Mouse (Mus musculus) forebrain, embryonic 14.5 days (tissue): ENCODE measurements around the gene Chd3. TPM values are rescaled to one million over a fixed set of nuclear protein-coding genes. Genes with fewer than 3 reads are reported as not detected.

Experiments
- ATAC-seq: fragments of 200-750 bp; cut with Nextera tagmentation; 2 replicates; pipeline ENCODE4 v1.8.0; 2017; ENCODE audit warnings: mild to moderate bottlenecking, moderate library complexity
- DNase-seq: peaks from one replicate; pipeline ENCODE4 v3.0.0-alpha.2; 2015; ENCODE audit warnings: low spot score
- H3K27ac ChIP-seq: fragments of 300-500 bp; sonication (generic); 2 replicates; pipeline ENCODE4 v1.5.1; 2014; ENCODE audit warnings: low read depth, mild to moderate bottlenecking, control low read depth, low read length, moderate library complexity
- H3K27me3 ChIP-seq: fragments of 300-500 bp; sonication (generic); replicated peaks from 2 replicates; pipeline ENCODE4 v1.6.1; 2014; ENCODE audit warnings: low read length, control low read depth, mixed read lengths; ENCODE audit not compliant: control insufficient read depth, insufficient read depth
- H3K36me3 ChIP-seq: fragments of 300-500 bp; sonication (generic); 2 replicates; pipeline ENCODE4 v1.6.1; 2014; ENCODE audit warnings: low read length, control low read depth; ENCODE audit not compliant: control insufficient read depth, insufficient read depth
- H3K4me1 ChIP-seq: fragments of 300-500 bp; sonication (generic); 2 replicates; pipeline ENCODE4 v1.6.1; 2014; ENCODE audit warnings: antibody characterized with exemption, low read length, control low read depth; ENCODE audit not compliant: control insufficient read depth, insufficient read depth
- H3K4me2 ChIP-seq: fragments of 300-500 bp; sonication (generic); 2 replicates; pipeline ENCODE4 v1.6.1; 2014; ENCODE audit warnings: mild to moderate bottlenecking, control low read depth, low read length
- H3K4me3 ChIP-seq: fragments of 300-500 bp; sonication (generic); 2 replicates; pipeline ENCODE4 v1.5.1; 2014; ENCODE audit warnings: low read depth, low read length, control low read depth
- H3K9ac ChIP-seq: fragments of 300-500 bp; sonication (generic); 2 replicates; pipeline ENCODE4 v1.6.1; 2014; ENCODE audit warnings: mild to moderate bottlenecking, low read length, control low read depth, moderate library complexity
- H3K9me3 ChIP-seq: fragments of 300-500 bp; sonication (generic); replicated peaks from 2 replicates; pipeline ENCODE4 v1.6.1; 2016; ENCODE audit warnings: low read length, control low read depth, mixed read lengths; ENCODE audit not compliant: control insufficient read depth
- WGBS: fragments of 180-500 bp; shearing (Covaris S2); extraction: QIAGEN DNeasy Blood & Tissue Kit; methylation state at CpG from one replicate; pipeline ENCODE4 v1.1.7; 2014; 5-methylcytosine and 5-hydroxymethylcytosine counted together
- polyA plus RNA-seq: library from polyadenylated mRNA; unstranded; fragments of >200 nt; fragmentation: Nextera tagmentation; extraction: Ambion mirVana; gene quantifications from 2 replicates; pipeline ENCODE4 v1.2.1, GENCODE M21; 2014

Chd3 gene
- polyA plus RNA-seq, 1 experiment from 2014 or later: 70.3 TPM

- Histone ChIP-seq H3K36me3 (peaks cover 63% of the 10 kb centered on the region), H3K4me2 (peak overlapping the region; percentile 99), H3K9ac (peak overlapping the region; percentile 92), H3K27ac (peak overlapping the region; percentile 99), H3K9me3 (no peaks in the 10 kb centered on the region), H3K4me3 (peak overlapping the region; percentile 77), H3K27me3 (no peaks in the 10 kb centered on the region), H3K4me1 (peaks cover 26% of the 10 kb centered on the region)
- DNase-seq (peak; percentile 96), ATAC-seq (peak; percentile 71)
- WGBS: under 1% methylated on average over 33 of the region's 33 CpGs
Measured at GRCm38 (mm10) chr11:69408541-69409377, 39.6 kb upstream of the Chd3 start.

GRCm38 (mm10) chr11:69407724-69408004, 38.5 kb upstream of the Chd3 start:
- Histone ChIP-seq H3K27me3 (no peaks in the 10 kb centered on the region), H3K9ac (no peak overlapping the region), H3K36me3 (peaks cover 66% of the 10 kb centered on the region), H3K4me1 (peaks cover 15% of the 10 kb centered on the region), H3K4me3 (no peak overlapping the region), H3K4me2 (peak overlapping the region; percentile 99), H3K27ac (no peak overlapping the region), H3K9me3 (no peaks in the 10 kb centered on the region)
- DNase-seq (no peak), ATAC-seq (no peak)
- WGBS: 89% methylated on average over 4 of the region's 4 CpGs

- Histone ChIP-seq H3K36me3 (peaks cover 66% of the 10 kb centered on the region), H3K9me3 (no peaks in the 10 kb centered on the region), H3K4me1 (peaks cover 9% of the 10 kb centered on the region), H3K4me2 (no peak overlapping the region), H3K27me3 (no peaks in the 10 kb centered on the region), H3K27ac (no peak overlapping the region), H3K9ac (no peak overlapping the region), H3K4me3 (no peak overlapping the region)
- WGBS: 87% methylated on average over 16 of the region's 16 CpGs
- DNase-seq (no peak), ATAC-seq (no peak)
Measured at GRCm38 (mm10) chr11:69406867-69407723, 37.9 kb upstream of the Chd3 start.

GRCm38 (mm10) chr11:69406282-69406681, 37.1 kb upstream of the Chd3 start:
- no peaks in the 10 kb centered on the region for H3K27me3 ChIP-seq
- no peak overlapping the region for H3K4me2 ChIP-seq
- no peak for ATAC-seq
- H3K9ac ChIP-seq: no peak overlapping the region
- H3K9me3 ChIP-seq: no peaks in the 10 kb centered on the region
- peaks cover 6% of the 10 kb centered on the region; the same call in 1 of the 2 replicates for H3K4me1 ChIP-seq
- 93% methylated on average over 19 of the region's 19 CpGs for WGBS
- no peak overlapping the region for H3K4me3 ChIP-seq
- peaks cover 70% of the 10 kb centered on the region for H3K36me3 ChIP-seq
- H3K27ac ChIP-seq: no peak overlapping the region
- no peak for DNase-seq

- no peak overlapping the region for H3K4me3 ChIP-seq
- H3K27ac ChIP-seq: no peak overlapping the region
- no peak overlapping the region for H3K4me2 ChIP-seq
- 0 out of 2 replicates have a peak, but pooled peaks cover 1% of the 10 kb centered on the region for H3K27me3 ChIP-seq
- no peak for DNase-seq
- peaks cover 6% of the 10 kb centered on the region; the same call in 1 of the 2 replicates for H3K4me1 ChIP-seq
- WGBS: 93% methylated on average over 23 of the region's 24 CpGs
- H3K9me3 ChIP-seq: no peaks in the 10 kb centered on the region
- peaks cover 76% of the 10 kb centered on the region for H3K36me3 ChIP-seq
- H3K9ac ChIP-seq: no peak overlapping the region
- ATAC-seq: no peak
Measured at GRCm38 (mm10) chr11:69405397-69406200, 36.4 kb upstream of the Chd3 start.

- no peak overlapping the region for H3K27ac ChIP-seq
- peaks cover 84% of the 10 kb centered on the region for H3K36me3 ChIP-seq
- DNase-seq (no peak), ATAC-seq (no peak)
- no peak overlapping the region for H3K4me2 ChIP-seq
- H3K27me3 ChIP-seq: 0 out of 2 replicates have a peak, but pooled peaks cover 4% of the 10 kb centered on the region
- H3K9me3 ChIP-seq: no peaks in the 10 kb centered on the region
- no peak overlapping the region for H3K9ac ChIP-seq
- no peak overlapping the region for H3K4me3 ChIP-seq
- 91% methylated on average over 21 of the region's 24 CpGs for WGBS
- peaks cover 6% of the 10 kb centered on the region; the same call in 1 of the 2 replicates for H3K4me1 ChIP-seq
Measured at GRCm38 (mm10) chr11:69404595-69405396, 35.6 kb upstream of the Chd3 start.

GRCm38 (mm10) chr11:69403691-69404594, 34.7 kb upstream of the Chd3 start:
- DNase-seq: no peak

More at GRCm38 (mm10) chr11:69403691-69404594, 34.7 kb upstream of the Chd3 start:
- 89% methylated on average over 38 of the region's 38 CpGs for WGBS
- Histone ChIP-seq H3K27ac (no peak overlapping the region), H3K9me3 (no peaks in the 10 kb centered on the region), H3K4me3 (no peak overlapping the region), H3K36me3 (peaks cover 92% of the 10 kb centered on the region), H3K4me1 (peaks cover 6% of the 10 kb centered on the region; the same call in 1 of the 2 replicates), H3K4me2 (no peak overlapping the region), H3K27me3 (0 out of 2 replicates have a peak, but pooled peaks cover 4% of the 10 kb centered on the region), H3K9ac (no peak overlapping the region)
- no peak for ATAC-seq
